Mouse (Mus musculus) C2C12 (cell line): ENCODE results near the gene Tmem185b. TPM values are rescaled to one million over a fixed set of nuclear protein-coding genes. Genes with fewer than 3 reads are reported as not detected.

ENCODE experiments used
- H3K27me3 ChIP-seq: one replicate; pipeline ENCODE4 v1.6.1; 2011; ENCODE audit not compliant: control insufficient read depth, insufficient read depth, insufficient read length
- H3K36me3 ChIP-seq: one replicate; pipeline ENCODE4 v1.6.1; 2011; ENCODE audit not compliant: control insufficient read depth, insufficient read depth
- H3K4me3 ChIP-seq: one replicate; pipeline ENCODE4 v1.5.1; 2011; ENCODE audit warnings: mild to moderate bottlenecking, control low read depth; ENCODE audit not compliant: poor library complexity, insufficient read depth, severe bottlenecking
- H3K79me2 ChIP-seq: one replicate; pipeline ENCODE4 v1.6.1; 2011; ENCODE audit not compliant: control insufficient read depth, insufficient read depth
- H3K79me3 ChIP-seq: one replicate; pipeline ENCODE4 v1.6.1; 2011; ENCODE audit warnings: low read depth, control low read depth
- H3ac ChIP-seq: one replicate; pipeline ENCODE3; 2011; ENCODE audit warnings: low read depth; ENCODE audit not compliant: control insufficient read depth, insufficient read length
- CEBPB ChIP-seq: IDR thresholded peaks from one replicate; pipeline ENCODE4 v1.6.1; 2011; ENCODE audit warnings: low read depth, mild to moderate bottlenecking, control low read depth, moderate library complexity
- CTCF ChIP-seq: IDR thresholded peaks from one replicate; pipeline ENCODE4 v1.5.1; 2011; ENCODE audit not compliant: control insufficient read depth, insufficient read depth, insufficient read length
- FOSL1 ChIP-seq: IDR thresholded peaks from one replicate; pipeline ENCODE4 v1.8.0; 2011; ENCODE audit warnings: mild to moderate bottlenecking, low read length; ENCODE audit not compliant: poor library complexity, insufficient read depth, severe bottlenecking
- MAX ChIP-seq: IDR thresholded peaks from one replicate; pipeline ENCODE4 v1.6.1; 2011; ENCODE audit warnings: mild to moderate bottlenecking, control low read depth
- MYOD1 ChIP-seq: IDR thresholded peaks from one replicate; pipeline ENCODE4 v1.6.1; 2011; ENCODE audit warnings: low read depth; ENCODE audit not compliant: control insufficient read depth, insufficient read length
- MYOG ChIP-seq: IDR thresholded peaks from one replicate; pipeline ENCODE4 v1.6.1; 2011; ENCODE audit not compliant: control insufficient read depth, insufficient read length; ENCODE audit errors: extremely low read depth
- USF1 ChIP-seq: IDR thresholded peaks from one replicate; pipeline ENCODE4 v1.6.1; 2011; ENCODE audit warnings: low read depth, mild to moderate bottlenecking, control low read depth, moderate library complexity
- long read RNA-seq, 2 experiments: library from polyadenylated mRNA; unstranded; transcript quantifications; one replicate each; pipeline ENCODE4 v2.0.0; 2019 to 2020
- polyA plus RNA-seq: library from polyadenylated mRNA; unstranded; fragments of >200 nt; fragmentation: generic; extraction: Trizol; gene quantifications from one replicate; pipeline ENCODE4 v1.2.1, GENCODE M21; 2012; ENCODE audit warnings: missing spikeins

The Tmem185b gene
- polyA plus RNA-seq = 12.9 TPM
- long read RNA-seq, experiment 1, transcript Tmem185b-202 (1 exons, 2,824 nt) = major isoform, 19 of 22 reads
- long read RNA-seq, experiment 1, partial matches to known transcripts = 0 of 22 reads
- long read RNA-seq, experiment 1, other reads (novel, unspliced or antisense) = 1 of 22 reads
- long read RNA-seq, experiment 2, transcript Tmem185b-202 (1 exons, 2,824 nt) = major isoform, 49 of 55 reads
- long read RNA-seq, experiment 2, transcript Tmem185b-201 (2 exons, 681 nt) = minor isoform, 5 of 55 reads
- long read RNA-seq, experiment 2, partial matches to known transcripts = 0 of 55 reads
- long read RNA-seq, experiment 2, other reads (novel, unspliced or antisense) = 1 of 55 reads

GRCm38 (mm10) chr1:119525689-119526591, at the start of gene Tmem185b:
TSS of gene Tmem185b (plus strand) at chr1:119526160.
- H3K4me3 ChIP-seq = peak within 1 kb of the TSS; percentile 28
- TF ChIP-seq MYOD1 (no peak), MAX (peak; percentile 90), CTCF (no peak), USF1 (peak; percentile 71)
- no peaks in the 10 kb centered on the region for H3K27me3 ChIP-seq

GRCm38 (mm10) chr1:119476905-119477353, 49.0 kb upstream of the Tmem185b start:
- peaks cover 48% of the 10 kb centered on the region for H3K36me3 ChIP-seq
- TF ChIP-seq CEBPB (no peak), MAX (no peak), MYOD1 (no peak), CTCF (no peak), FOSL1 (no peak), USF1 (no peak), MYOG (no peak)

More at GRCm38 (mm10) chr1:119525689-119526591, at the start of gene Tmem185b:
- Histone ChIP-seq H3ac (peak within 1 kb of the TSS; percentile 77), H3K79me2 (peaks cover 16% of the 10 kb centered on the region), H3K79me3 (peaks cover 3% of the 10 kb centered on the region), H3K36me3 (peaks cover 5% of the 10 kb centered on the region)

GRCm38 (mm10) chr1:119479641-119480040, 46.3 kb upstream of the Tmem185b start:
- Histone ChIP-seq H3K4me3 (no peak overlapping the region), H3K27me3 (no peaks in the 10 kb centered on the region), H3K79me3 (peaks cover 14% of the 10 kb centered on the region), H3K79me2 (peaks cover 25% of the 10 kb centered on the region), H3K36me3 (peaks cover 41% of the 10 kb centered on the region), H3ac (no peak overlapping the region)
- TF ChIP-seq CEBPB (no peak), USF1 (no peak), MYOG (no peak), FOSL1 (no peak), CTCF (no peak), MAX (no peak)

More at GRCm38 (mm10) chr1:119476905-119477353, 49.0 kb upstream of the Tmem185b start:
- H3ac ChIP-seq = no peak overlapping the region
- H3K4me3 ChIP-seq = no peak overlapping the region
- no peaks in the 10 kb centered on the region for H3K27me3 ChIP-seq
- H3K79me3 ChIP-seq = peaks cover 2% of the 10 kb centered on the region
- no peaks in the 10 kb centered on the region for H3K79me2 ChIP-seq

- Histone ChIP-seq H3ac (no peak overlapping the region), H3K79me3 (peaks cover 15% of the 10 kb centered on the region), H3K36me3 (peaks cover 35% of the 10 kb centered on the region), H3K79me2 (peaks cover 34% of the 10 kb centered on the region), H3K4me3 (no peak overlapping the region), H3K27me3 (no peaks in the 10 kb centered on the region)
- TF ChIP-seq MAX (no peak), USF1 (no peak), MYOG (no peak), CTCF (no peak), CEBPB (no peak), FOSL1 (no peak), MYOD1 (no peak)
Measured at GRCm38 (mm10) chr1:119480678-119481077, 45.3 kb upstream of the Tmem185b start.

GRCm38 (mm10) chr1:119481205-119481932, 44.6 kb upstream of the Tmem185b start:
- Histone ChIP-seq H3ac (no peak overlapping the region), H3K27me3 (no peaks in the 10 kb centered on the region), H3K79me2 (peaks cover 41% of the 10 kb centered on the region), H3K79me3 (peaks cover 15% of the 10 kb centered on the region), H3K4me3 (no peak overlapping the region), H3K36me3 (peaks cover 29% of the 10 kb centered on the region)
- TF ChIP-seq MYOG = no peak
- TF ChIP-seq CTCF = no peak
- TF ChIP-seq MAX = no peak
- no peak for TF ChIP-seq USF1
- no peak for TF ChIP-seq FOSL1
- no peak for TF ChIP-seq CEBPB
- no peak for TF ChIP-seq MYOD1
